Mouse (Mus musculus) A20 (cell line): ENCODE results near the gene Cldn3.

ENCODE experiments used
- DNase-seq: peaks from one replicate; pipeline ENCODE4 v3.0.0-alpha.2; 2011; ENCODE audit warnings: low read depth, low spot score

The Cldn3 gene

GRCm38 (mm10) chr5:135035608-135036359 lies 49.8 kb downstream of the Cldn3 start:
- DNase-seq, result no peak
